Mouse (Mus musculus) embryonic fibroblast, embryonic 13.5 days (primary cell): ENCODE measurements around the gene Macrod2.

Experiments used
- CTCF ChIP-seq: IDR thresholded peaks from 2 replicates; pipeline ENCODE4 v1.5.1; 2011; ENCODE audit warnings: mild to moderate bottlenecking, control low read depth, low read length, moderate library complexity, borderline replicate concordance; ENCODE audit not compliant: insufficient read depth
- POLR2A ChIP-seq: IDR thresholded peaks from 2 replicates; pipeline ENCODE4 v1.6.1; 2011; ENCODE audit warnings: low read depth, mild to moderate bottlenecking, control low read depth, low read length, moderate library complexity

GRCm38 (mm10) chr2:140971845-140972244, 576.7 kb downstream of the Macrod2 start:
- TF ChIP-seq CTCF (no peak), POLR2A (no peak)
